Mouse (Mus musculus) left cerebral cortex, adult 18-20 months (tissue): ENCODE measurements around the gene Apol7a. TPM values are rescaled to one million over a fixed set of nuclear protein-coding genes. Genes with fewer than 3 reads are reported as not detected.
A peak's percentile ranks its signal among the peaks of the same experiment; 100 is the strongest.
"Not testable (repeated sequence)": the region's sequence is repeated elsewhere in the genome, so short reads cannot be mapped to it uniquely, and the experiment has no call there.

Experiments used
- DNase-seq, 2 experiments: peaks; one replicate each; pipeline ENCODE4 v3.0.0; 2021 to 2022; ENCODE audit warnings: low spot score in 2 of 2, mixed read lengths in 1 of 2
- long read RNA-seq, 2 experiments: library from polyadenylated mRNA; stranded (forward); transcript quantifications; one replicate each; pipeline ENCODE4 v2.0.0; 2021
- total RNA-seq, 2 experiments: library from RNA; stranded (reverse); gene quantifications; 2 replicates each; pipeline ENCODE4 v1.2.3; 2021

Apol7a gene
- total RNA-seq = under 1 TPM; 0.23 to 0.30 TPM
- long read RNA-seq, experiment 1 = 0 reads
- long read RNA-seq, experiment 2 = 0 reads

DNA sequence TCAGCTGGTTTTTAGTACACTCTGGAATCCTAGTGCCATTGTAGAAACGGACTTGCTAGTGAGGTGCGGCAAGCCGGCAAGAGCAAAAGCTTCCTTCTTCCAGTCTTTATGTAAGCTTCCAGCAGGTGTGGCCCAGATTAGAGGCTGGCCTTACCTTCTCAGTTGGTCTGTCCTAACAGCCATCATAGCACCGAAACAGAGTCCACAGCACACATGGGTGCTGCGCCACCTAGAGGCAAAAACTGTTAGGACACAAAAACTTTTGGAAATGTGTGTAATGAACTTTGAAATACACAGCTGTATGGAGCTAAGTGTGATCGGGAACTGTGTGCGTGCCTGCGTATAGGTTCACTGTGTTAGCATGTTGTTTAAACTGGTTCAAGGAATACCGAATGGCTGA lies at the start of gene Apol7a:
TSS of gene Apol7a (minus strand) at position 84 of the 400 bp plus-strand sequence.
- peak; percentile 26 to 31 for DNase-seq

DNA sequence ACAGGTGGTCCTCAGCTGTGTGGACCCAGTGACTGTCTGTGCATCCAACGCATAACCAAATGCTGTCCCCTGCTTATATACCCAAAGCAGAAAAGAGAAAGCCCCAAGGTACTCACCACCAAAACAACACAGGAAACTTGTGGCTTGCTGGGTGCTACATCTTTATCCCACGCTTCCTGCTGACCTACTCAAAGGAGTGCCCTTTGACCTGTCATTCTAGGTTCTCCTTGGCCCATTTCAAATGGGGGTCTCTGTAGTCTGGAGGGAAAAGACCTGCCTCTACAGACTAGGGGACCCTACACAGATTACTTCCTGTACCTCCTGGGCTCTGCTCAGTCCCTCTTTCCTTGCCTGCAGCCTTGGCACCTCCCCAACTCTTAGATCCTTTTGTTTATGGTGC lies 48.5 kb upstream of the Apol7a start, which contains the start of gene Apol7b:
TSS of gene Apol7b (minus strand) at position 101 of the 400 bp plus-strand sequence.
- not testable (repeated sequence) for DNase-seq

DNA sequence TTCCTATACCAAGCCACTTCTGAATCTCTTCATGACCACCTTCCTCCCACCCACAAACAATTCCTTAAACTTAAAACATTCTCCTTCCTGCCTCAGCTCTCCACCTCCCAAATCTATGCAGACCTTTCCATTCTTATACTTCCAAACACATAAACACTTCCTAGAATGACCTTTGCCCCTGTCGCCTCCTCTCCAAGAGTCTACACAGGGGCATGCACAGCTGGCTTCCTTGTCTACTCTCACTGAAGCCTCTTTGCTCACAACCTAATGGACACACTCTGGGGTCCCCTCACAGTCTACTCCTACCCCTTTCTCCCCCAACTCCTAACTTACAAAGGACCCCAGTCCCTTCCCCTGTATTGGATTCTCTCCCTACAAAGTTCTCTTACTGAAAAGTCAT lies 46.8 kb upstream of the Apol7a start:
- DNase-seq = not testable (repeated sequence)

DNA sequence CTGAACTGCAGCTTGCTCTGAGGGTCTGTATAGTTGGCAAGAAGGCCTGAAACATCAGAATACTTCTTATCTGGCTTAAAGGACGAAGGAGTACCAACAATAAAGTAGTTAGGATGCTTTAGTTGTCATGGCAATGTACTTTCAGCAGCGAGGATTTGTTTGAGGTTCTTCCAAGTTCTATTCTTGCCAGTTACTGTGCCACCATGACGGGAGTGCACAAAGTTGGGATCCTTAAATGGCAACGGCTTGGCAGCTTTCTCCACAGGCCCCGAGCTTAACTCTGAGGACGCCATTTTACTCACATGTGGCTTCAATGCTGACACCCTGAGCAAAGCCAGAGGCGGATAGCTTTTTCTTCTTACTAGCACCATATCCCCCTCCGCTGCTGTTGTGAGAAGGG lies 45.8 kb upstream of the Apol7a start:
- DNase-seq = peak; percentile 25 to 30

DNA sequence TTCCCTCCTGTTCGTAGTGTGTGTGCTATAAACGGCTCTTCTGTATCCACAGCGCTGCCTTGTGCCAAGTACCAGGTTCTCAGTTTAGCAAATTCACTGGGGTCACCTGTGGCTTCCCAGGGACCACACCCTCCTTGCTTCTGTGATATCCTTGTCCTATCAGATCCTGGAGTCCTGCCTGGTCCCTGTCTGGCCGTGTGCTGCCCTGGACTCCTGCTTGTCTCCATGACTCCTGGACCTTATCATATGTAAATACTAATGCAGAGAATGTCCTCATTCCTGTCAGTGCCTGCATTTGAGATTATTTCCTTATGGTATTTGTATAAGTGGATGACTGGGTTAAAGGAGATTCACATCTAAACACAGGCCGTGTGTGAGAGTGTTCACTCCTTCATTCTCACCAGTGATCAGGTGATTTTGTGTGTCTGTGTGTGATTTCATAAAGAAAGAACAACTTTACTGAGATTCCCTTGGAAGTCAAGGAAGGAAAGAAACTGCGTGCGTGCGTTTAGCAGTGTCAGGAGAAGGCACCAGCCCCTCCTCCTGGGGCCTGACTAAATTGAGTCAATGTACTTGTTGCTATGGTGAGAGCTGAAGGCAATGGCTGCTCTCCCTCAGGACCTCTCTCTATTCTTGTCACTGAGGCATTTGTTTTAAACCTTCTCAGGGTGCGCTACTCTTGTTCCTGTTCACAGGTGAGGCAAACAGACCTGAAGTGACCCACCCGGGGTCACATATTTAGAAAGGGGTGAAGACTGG lies 30.0 kb upstream of the Apol7a start:
- not testable (repeated sequence) for DNase-seq

DNA sequence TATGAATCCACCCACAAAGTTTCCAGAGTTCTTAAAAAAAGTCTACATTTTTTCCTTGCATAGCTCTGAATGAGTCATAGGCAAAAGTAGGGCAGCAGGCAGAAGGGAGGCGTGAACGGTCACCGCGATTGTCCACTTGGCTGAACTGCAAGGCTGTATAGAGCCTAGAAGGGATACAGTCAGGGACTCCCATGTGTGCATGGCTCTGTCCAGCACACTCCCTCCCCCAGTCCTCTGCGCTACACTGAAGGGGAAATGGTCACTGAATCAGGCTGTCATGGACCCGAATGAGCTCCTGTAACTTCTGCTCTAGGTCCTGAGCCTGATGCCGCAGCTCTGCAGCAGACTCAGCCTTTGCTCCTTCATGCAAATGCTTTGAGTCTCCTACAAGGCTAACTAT lies 24.0 kb upstream of the Apol7a start:
- peak in 1 of 2 experiments; percentile 18 for DNase-seq

DNA sequence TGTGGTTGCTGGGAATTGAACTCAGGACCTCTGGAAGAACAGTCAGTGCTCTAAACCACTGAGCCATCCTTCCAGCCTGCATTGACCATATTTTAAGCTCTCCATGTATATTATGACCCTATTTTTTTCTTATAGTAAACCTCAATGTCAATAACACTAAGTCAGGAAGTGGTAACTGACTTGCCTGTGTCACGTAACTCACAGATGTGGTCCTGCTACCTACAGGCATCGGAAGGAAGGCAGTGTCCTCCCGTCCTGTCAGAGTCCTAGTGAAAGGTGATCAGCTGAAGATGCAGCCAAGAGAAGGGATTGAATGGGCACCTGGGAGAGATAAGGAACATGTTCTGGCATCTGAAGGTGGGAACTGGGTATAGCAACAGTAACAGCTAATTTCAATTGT lies 20.7 kb upstream of the Apol7a start:
- not testable (repeated sequence) for DNase-seq

DNA sequence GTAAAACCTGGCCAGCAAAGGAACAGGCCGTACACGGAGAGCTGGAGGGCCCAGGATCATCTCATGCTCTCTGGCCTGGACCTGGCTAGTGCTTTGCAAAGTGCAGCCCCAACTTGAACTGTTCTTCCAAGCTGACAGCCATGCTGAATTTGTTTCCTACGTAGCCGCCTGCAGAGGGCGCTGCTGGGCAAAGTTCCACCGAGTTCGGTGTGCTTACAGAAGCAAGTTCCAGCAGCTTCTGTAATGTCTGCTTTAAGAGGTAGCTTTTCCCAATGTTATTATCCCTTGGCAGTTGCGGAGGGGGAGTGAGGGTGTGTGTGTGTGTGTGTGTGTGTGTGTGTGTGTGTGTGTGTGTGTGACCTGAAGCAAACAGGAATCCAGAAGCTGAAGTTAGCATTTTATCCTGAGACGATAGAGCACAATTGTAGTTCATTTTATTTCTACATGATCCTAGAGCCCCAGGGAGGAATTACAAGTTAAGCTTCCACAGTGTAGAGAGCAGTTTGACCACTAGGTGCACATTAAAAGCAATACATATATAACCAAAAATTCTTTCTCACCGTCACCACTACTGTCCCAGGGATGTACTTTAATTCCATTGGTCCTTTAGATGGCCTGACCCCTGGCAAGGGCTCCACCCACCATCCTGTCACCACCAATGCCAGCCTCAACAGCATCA lies 17.9 kb upstream of the Apol7a start:
- not testable (repeated sequence) for DNase-seq

DNA sequence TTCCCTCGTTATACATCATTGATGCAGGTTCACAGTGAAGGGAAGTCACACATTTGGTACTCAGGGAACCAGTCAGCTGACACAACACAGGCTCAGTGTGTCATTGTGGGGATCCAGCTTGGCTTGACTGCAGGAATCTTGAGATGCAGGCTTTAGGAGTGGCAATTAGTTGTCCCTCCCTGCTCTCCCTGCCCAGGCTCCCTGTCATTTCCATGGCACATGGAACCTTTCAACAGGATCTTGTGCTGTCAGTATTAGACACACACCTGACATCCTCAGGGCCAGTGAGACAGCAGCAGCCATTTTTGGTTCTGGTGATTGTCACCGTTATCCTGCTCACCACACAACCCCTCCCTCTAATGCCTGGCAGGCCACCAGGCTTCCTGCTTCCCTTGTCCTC lies 16.7 kb upstream of the Apol7a start:
- not testable (repeated sequence) for DNase-seq

DNA sequence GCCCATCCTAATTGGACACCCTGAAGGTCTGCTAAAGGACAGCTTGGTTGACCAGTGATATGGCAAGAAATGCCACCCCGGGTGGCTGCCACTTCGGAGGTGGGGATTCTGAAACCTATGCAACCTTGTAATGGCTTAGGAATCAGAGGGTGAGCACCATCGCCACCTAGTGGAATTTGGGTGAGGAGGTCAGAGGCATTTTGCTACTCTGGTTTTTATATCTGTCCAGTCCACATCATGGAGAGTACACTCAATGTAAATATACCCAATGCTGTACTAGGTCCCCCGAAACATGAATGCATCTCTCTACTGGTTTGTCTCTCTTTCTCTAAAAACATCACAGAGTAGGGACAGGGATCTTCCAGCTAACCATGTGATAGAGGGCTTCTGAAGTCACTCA lies 13.8 kb upstream of the Apol7a start:
- not testable (repeated sequence) for DNase-seq

DNA sequence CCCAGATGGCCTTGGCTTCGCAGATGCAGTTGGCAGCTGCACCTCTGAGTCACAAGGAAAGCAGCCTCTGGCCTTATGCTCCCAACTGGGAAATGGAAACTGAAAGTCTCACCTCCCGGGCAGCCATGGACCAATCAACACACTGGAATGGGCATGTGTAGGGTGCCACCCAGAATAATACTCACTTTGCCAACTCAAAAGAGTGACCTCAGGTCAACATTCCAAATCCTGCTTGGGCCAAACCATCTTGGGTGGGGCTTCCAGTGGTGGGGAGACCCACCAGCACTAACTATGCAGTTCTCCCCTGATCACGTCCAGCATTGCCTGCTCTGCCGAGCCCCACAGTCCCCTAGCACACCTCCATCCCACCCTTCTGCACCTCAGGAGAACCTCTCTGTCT lies 12.1 kb upstream of the Apol7a start, which contains the start of gene Apol9a:
TSS of gene Apol9a (minus strand) at position 101 of the 400 bp plus-strand sequence.
- DNase-seq = not testable (repeated sequence)

DNA sequence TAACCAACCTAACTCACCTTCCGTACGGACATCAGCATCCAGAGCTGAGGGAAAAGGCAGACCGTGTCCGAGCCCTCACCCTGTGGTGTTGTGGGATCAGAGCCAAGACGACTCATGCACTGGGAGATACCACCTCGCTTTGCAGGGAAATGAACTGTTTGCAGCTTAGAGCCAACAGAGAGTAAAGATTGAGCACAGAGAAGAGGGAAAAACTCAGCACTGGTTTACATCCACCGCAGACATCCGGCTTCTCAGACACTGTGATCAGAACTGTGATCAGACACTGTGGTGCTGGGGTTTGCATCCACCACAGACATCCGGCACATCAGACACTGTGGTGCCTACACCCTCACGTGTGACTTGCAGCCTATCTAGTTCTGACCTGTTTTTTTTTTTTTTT lies 7.5 kb upstream of the Apol7a start:
- DNase-seq = not testable (repeated sequence)

DNA sequence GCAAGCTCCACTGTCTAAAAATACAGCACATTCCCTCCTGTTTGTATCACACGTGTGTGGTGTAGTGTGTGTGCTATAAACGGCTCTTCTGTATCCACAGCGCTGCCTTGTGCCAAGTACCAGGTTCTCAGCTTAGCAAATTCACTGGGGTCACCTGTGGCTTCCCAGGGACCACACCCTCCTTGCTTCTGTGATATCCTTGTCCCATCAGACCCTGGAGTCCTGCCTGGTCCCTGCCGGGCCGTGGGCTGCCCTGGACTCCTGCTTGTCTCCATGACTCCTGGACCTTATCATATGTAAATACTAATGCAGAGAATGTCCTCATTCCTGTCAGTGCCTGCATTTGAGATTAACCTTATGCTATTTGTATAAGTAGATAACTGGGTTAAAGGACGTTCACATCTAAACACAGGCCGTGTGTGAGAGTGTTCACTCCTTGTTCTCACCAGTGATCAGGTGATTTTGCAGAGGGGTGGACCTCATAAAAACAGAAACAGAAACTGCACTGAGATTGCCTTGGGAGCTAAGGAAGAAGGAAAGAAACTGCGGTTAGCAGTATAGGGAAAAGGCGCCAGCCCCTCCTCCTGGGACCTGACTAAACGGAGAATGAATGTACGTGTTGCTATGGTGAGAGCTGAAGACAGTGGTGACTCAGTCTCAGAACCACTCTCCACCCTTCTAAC lies 1.3 kb downstream of the Apol7a start:
- peak; percentile 18 to 45 for DNase-seq

DNA sequence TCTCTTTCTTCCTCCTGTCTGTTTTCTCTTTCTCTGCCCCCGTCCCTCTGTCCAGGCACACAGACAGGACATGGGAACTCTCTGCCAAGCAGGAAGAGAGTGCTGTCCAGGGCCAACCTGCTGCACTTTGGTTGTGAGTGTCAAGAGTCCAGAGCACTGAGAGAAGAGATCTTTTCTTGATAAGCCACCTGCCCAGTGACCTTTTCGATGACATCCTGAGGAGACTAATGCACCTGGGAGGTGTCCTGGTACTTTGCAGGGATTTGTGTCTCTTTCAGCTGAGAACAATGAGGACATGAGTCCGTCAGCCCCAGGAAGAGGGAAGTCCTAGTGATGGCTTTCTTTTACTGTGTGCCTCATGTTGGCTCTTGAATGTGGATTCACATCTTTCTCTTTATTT lies 5.1 kb downstream of the Apol7a start:
- not testable (repeated sequence) for DNase-seq

DNA sequence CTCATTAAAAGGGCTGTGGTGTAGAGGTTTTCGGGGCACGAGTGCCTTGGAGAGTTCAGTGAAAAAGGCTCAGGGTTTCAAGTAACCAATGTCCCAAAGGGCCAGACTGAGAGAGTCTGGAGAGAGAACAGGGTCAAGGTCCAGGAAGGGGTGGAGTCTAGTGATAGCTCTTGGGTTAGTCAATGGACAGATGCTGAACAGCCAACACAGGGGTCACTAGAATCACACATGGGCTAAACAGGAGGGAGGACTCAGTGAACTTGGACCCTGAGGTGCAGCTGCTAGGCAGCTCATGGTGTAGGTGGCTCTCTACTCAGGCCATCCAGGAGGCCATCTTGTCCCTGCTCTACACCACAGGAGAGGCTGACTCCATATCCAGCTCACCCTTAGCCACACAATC lies 11.4 kb downstream of the Apol7a start:
- no peak for DNase-seq

DNA sequence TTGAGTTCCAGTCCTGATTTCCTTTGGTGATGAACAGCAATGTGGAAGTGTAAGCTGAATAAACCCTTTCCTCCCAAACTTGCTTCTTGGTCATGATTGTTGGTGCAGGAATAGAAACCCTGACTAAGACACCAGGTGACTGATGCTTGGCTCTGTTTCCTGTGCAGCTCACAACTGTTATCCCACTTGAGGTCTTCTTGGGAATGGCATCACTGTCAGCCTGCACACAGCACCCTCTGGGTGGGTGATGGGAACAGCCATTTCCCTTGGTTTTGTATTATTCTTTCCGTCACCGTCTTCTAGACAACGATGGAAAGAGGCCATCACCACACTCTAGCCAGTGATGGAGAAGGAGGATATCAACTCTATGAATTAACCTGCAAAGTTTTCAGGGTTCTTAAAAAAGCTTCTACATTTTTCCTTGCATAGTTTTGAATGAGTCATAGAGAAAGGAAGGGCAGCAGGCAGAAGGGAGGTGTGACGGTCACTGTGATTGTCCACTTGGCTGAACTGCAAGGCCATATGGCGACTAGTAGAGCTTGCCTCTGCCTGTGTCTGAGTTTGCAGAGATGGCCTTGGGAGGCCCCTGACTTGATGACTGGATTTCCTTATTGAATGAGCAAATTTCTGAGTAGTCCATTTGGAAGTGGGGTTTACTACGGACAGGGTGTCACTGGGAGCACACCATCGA lies 14.4 kb downstream of the Apol7a start:
- DNase-seq = no peak

DNA sequence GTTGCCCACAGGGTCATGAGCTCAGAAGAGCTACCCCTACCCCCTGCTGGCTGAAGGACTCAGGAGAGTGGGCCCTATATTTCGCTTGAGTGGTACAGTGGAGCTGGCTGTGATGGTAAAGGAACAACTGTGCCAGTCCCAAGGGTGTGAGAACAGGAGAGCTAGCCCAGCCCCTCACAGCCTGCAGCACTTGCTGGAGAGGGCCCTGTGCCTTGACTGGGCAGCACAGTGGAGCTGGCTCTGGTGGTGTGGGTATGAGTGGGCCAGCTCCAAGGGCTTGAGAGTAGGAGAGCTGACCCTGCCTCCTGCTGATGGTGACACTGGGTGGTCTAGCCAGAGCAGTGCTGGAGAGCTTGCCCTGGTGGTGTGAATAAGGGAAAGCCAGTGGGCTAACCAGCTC lies 16.0 kb downstream of the Apol7a start:
- DNase-seq = no peak

DNA sequence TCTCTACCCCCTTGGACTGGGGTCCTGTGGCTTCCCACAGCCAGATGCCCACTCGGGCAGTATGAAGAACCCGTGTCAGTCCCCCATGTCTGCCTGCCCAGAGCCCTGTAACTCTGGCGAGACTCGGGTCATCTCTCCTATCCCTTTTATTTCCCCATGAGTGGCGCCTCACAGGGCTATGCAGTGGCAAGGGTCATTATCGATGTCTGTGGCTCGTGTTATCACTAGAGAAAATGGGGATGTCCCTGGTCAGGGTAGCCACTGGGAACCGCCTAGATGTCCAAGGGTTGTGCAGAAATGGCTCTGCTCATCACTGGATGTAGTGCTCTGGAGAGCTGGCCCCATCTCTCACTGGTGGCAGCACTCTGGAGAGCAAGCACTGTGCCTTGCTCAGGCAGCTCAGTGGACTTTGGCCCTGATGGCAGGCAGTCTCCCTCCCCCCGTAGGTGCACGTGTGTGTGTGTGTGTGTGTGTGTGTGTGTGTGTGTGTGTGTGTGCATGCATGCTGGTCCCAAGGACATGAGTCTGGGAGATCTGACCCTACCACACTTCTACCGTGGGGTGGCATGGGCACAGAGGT lies 16.5 kb downstream of the Apol7a start:
- DNase-seq = no peak

DNA sequence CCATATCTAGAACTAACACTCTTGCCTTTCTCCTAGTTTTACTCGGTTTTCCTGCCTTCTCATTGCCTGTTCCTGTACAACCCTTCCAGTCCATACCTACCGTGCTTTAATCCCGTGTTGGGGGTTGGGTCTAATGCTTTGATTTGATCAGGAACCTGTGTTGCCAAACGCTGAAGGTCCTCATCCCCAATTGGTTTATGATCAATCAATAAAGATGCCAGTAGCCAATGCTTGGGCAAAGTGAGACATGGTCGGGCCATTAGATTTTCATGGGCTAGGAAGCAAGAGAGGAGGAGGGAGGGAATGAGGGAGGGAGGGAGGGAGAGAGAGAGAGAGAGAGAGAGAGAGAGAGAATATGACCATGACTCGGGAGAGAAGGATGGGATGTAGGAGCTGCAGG lies 17.4 kb downstream of the Apol7a start:
- no peak for DNase-seq

DNA sequence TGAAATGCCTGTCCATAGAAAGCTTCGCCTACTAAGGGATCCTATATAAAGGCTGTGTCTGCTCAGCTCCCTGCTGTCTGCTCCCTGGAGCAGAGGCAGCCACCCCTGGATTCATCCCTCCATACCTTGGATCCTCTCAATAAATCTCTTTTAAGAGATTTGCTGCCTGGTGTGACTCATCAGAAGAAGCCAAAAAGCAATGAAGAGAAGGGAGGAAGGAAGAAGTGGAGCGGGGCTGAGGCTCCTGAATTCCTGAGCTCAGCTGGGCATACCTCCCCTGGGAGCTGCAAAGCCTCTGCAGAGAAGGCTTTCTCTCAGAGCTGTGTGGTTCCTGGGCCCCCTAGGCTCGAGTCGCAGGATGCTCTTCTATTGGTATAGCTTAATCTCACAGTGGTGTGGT lies 19.0 kb downstream of the Apol7a start:
- DNase-seq = no peak

DNA sequence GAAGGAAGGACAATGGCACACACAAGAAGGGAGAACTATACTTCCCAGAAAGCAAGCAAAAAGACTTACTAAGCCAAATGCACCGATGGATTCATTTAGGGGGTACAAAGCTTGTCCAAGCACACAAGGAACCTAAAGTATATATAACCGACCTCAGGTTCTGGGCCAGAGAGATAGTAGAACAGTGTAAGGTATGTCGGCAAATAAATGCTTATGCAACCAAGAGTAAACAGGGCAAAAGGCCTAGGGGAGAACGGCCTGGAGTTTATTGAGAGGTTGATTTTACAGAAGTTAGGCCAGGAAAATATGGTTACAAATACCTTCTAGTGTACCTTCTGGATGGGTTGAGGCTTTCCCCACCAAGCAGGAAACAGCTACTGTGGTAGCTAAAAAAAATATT lies 21.5 kb downstream of the Apol7a start:
- no peak for DNase-seq
